1 mouse cellular context compared by ENCODE assay signal in genomic region chr12:68605417-68606000, GRCm38 (mm10).
TF ChIP-seq lines count a peak whose summit lies in the region.

No protein-coding gene starts in this region.

TF ChIP-seq in MEL, 35 proteins besides CTCF, POLR2A, EP300 and RAD21 (continued from another document):
- TF ChIP-seq KAT2A (conservative IDR thresholded peaks at IDR 0.05; ENCODE audit: low read depth, low read length) (0 out of 2 replicates have a peak, but pooled peaks have one; percentile 23), MEF2A (IDR thresholded peaks at IDR 0.05; ENCODE audit: extremely low read depth, insufficient replicate concordance, low read depth, low read length, poor library complexity, severe bottlenecking) (no peak), ELF1 (IDR thresholded peaks at IDR 0.05; ENCODE audit: low read depth, low read length) (peak; percentile 27; the same call in 1 of the 2 replicates), MAFK (IDR thresholded peaks at IDR 0.05; ENCODE audit: borderline replicate concordance, low read depth, low read length) (0 out of 2 replicates have a peak, but pooled peaks have one; percentile 47), POLR2AphosphoS5 (IDR thresholded peaks at IDR 0.05; ENCODE audit: borderline replicate concordance, low read depth, low read length) (no peak), ZMIZ1 (IDR thresholded peaks at IDR 0.05; ENCODE audit: low read depth, low read length) (no peak), MAZ (IDR thresholded peaks at IDR 0.05; ENCODE audit: low read depth, low read length) (no peak; the same call in none of the 2 replicates), JUND (IDR thresholded peaks at IDR 0.05; ENCODE audit: low read depth, low read length) (no peak), CHD1 (IDR thresholded peaks at IDR 0.05; ENCODE audit: low read depth, low read length) (no peak)
